Mouse (Mus musculus): ENCODE measurements around the gene Plcl2.

DNA sequence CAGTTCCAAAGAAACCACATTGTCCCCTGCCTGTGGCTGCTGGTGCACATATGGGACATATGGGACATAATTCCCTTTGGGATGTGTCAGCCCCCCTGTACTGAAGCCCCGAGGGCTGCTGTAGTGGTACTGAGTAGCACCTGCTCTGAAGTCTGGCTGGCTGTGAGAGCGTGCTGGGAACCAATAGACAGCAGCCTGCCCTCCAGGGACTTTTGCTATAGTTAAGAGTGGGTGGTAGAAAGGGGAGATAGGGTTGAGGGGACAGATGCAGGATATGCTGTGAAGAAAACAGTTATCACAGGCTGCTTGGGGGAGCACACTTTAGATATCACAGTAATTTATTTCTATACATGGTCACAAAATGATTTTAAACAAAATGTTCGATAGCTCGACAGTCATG lies 100.7 kb downstream of the Plcl2 start:
- no peak for TF ChIP-seq CTCF (IDR thresholded peaks at IDR 0.05; ENCODE audit: control insufficient read depth, insufficient read depth, insufficient replicate concordance, low read depth, low read length)
- TF ChIP-seq POLR2A (IDR thresholded peaks at IDR 0.05; ENCODE audit: control insufficient read depth, low read depth, low read length): no peak

Measured in testis, adult 2 months (tissue).